Mouse (Mus musculus): ENCODE measurements around the gene Adamts18. TPM values are rescaled to one million over a fixed set of nuclear protein-coding genes. Genes with fewer than 3 reads are reported as not detected.

The Adamts18 gene
- polyA plus RNA-seq, 1 experiment from 2014 or later = 9.0 TPM

DNA sequence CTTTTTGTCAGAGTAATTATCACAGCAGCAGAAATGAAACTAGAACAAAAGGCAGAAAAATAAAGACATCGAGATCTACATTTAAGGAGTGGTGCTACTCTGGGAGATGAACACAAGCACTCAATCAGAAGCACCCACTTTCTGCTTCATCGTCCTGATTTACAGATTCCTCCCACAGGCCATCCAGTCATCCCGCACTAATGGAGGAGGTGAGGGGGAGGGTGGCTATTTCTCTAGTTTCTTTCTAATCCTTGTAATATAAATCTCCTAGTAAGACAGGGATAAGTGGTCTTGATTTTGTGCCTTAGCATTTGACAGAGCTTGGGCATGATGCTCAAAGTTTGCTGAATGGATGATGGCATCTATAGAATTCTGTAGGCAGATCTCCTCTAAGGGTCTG, 57.5 kb downstream of the Adamts18 start:
- no peak overlapping the region for H3K9ac ChIP-seq (ENCODE audit: low read length)
- H3K9me3 ChIP-seq (ENCODE audit: control insufficient read depth, low read length) = no peaks in the 10 kb centered on the region
- H3K27ac ChIP-seq (ENCODE audit: low read length) = no peak overlapping the region
- no peak for ATAC-seq (ENCODE audit: low read depth)
- H3K27me3 ChIP-seq (ENCODE audit: control insufficient read depth, insufficient read depth, low read depth, low read length) = no peaks in the 10 kb centered on the region
- no peaks in the 10 kb centered on the region for H3K36me3 ChIP-seq (ENCODE audit: control insufficient read depth, insufficient read depth, low read length)
- no CpG with 5 or more reads among the region's 3 CpGs for WGBS
- no peak overlapping the region for H3K4me2 ChIP-seq (ENCODE audit: low read depth, low read length)
- H3K4me3 ChIP-seq (ENCODE audit: low read length) = no peak overlapping the region
- no peaks in the 10 kb centered on the region for H3K4me1 ChIP-seq (replicated peaks; ENCODE audit: control insufficient read depth, insufficient read depth, low read length)

DNA sequence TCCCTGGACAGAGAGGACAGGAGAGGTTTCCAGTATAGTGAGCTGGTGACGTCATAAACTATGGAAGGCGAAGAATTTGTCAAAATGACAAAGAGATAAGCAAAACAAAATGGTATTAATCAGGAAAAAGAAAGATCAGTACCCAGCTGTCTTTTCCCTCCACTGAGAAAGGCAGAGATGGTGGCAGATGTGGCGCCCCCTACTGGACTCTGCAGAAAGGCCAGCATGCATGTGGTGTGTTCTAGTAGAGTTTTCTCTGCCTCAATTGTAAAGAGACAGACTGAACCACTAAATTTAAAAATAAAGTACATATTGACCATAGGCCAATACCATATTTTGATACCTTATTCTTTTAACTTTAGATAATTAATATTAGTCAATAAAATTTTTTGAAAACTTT, 64.8 kb downstream of the Adamts18 start:
- no peaks in the 10 kb centered on the region for H3K4me1 ChIP-seq (replicated peaks; ENCODE audit: control insufficient read depth, insufficient read depth, low read length)
- no CpG with 5 or more reads among the region's 3 CpGs for WGBS

GRCm38 (mm10) chr8:113781554-113781953, 67.0 kb downstream of the Adamts18 start:
- no peaks in the 10 kb centered on the region for H3K4me1 ChIP-seq (replicated peaks; ENCODE audit: control insufficient read depth, insufficient read depth, low read length)
- H3K36me3 ChIP-seq (ENCODE audit: control insufficient read depth, insufficient read depth, low read length) = no peaks in the 10 kb centered on the region
- peak; percentile 77 for ATAC-seq (ENCODE audit: low read depth)
- WGBS = 37% methylated on average over 2 of the region's 2 CpGs
- H3K27ac ChIP-seq (ENCODE audit: low read length) = 0 out of 2 replicates have a peak overlapping the region, but pooled peaks have one; percentile 15
- no peak overlapping the region for H3K4me2 ChIP-seq (ENCODE audit: low read depth, low read length)
- no peaks in the 10 kb centered on the region for H3K9me3 ChIP-seq (ENCODE audit: control insufficient read depth, low read length)
- no peak overlapping the region for H3K4me3 ChIP-seq (ENCODE audit: low read length)
- H3K27me3 ChIP-seq (ENCODE audit: control insufficient read depth, insufficient read depth, low read depth, low read length) = no peaks in the 10 kb centered on the region
- no peak overlapping the region for H3K9ac ChIP-seq (ENCODE audit: low read length)

More for the DNA sequence above, 64.8 kb downstream of the Adamts18 start:
- Histone ChIP-seq H3K36me3 (ENCODE audit: control insufficient read depth, insufficient read depth, low read length) (no peaks in the 10 kb centered on the region), H3K9me3 (ENCODE audit: control insufficient read depth, low read length) (no peaks in the 10 kb centered on the region), H3K4me2 (ENCODE audit: low read depth, low read length) (no peak overlapping the region), H3K27ac (ENCODE audit: low read length) (no peak overlapping the region), H3K4me3 (ENCODE audit: low read length) (no peak overlapping the region), H3K9ac (ENCODE audit: low read length) (no peak overlapping the region), H3K27me3 (ENCODE audit: control insufficient read depth, insufficient read depth, low read depth, low read length) (no peaks in the 10 kb centered on the region)
- ATAC-seq (ENCODE audit: low read depth) = no peak

DNA sequence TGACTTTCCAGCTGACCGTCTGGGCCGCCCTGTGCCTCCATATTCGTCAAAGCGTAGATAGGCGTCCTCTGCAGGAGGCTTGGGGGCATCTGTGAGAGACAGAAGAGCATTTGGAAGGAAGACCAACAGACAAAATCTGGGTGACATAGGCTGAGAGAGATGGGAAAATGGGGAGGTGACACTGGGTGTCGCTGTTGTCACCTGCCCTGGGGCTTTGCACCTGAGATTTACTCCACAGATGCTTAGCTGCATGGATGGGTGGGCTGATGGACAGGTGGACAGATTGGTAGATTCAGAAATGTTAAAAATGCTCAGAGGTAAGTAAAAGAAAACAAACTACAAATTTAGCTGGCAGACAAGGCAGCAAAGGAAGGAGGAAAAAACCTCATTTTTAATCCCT, 73.2 kb downstream of the Adamts18 start:
- Histone ChIP-seq H3K9me3 (ENCODE audit: control insufficient read depth, low read length) (no peaks in the 10 kb centered on the region), H3K4me2 (ENCODE audit: low read depth, low read length) (no peak overlapping the region), H3K4me3 (ENCODE audit: low read length) (no peak overlapping the region), H3K36me3 (ENCODE audit: control insufficient read depth, insufficient read depth, low read length) (no peaks in the 10 kb centered on the region), H3K9ac (ENCODE audit: low read length) (no peak overlapping the region), H3K4me1 (replicated peaks; ENCODE audit: control insufficient read depth, insufficient read depth, low read length) (no peaks in the 10 kb centered on the region), H3K27ac (ENCODE audit: low read length) (no peak overlapping the region), H3K27me3 (ENCODE audit: control insufficient read depth, insufficient read depth, low read depth, low read length) (no peaks in the 10 kb centered on the region)
- WGBS = 82% methylated on average over 6 of the region's 6 CpGs
- no peak for ATAC-seq (ENCODE audit: low read depth)

GRCm38 (mm10) chr8:113768861-113769410, 79.6 kb downstream of the Adamts18 start:
- no peaks in the 10 kb centered on the region for H3K9me3 ChIP-seq (ENCODE audit: control insufficient read depth, low read length)
- H3K27ac ChIP-seq (ENCODE audit: low read length) = no peak overlapping the region
- no peak overlapping the region for H3K4me2 ChIP-seq (ENCODE audit: low read depth, low read length)
- H3K4me1 ChIP-seq (replicated peaks; ENCODE audit: control insufficient read depth, insufficient read depth, low read length) = no peaks in the 10 kb centered on the region
- H3K4me3 ChIP-seq (ENCODE audit: low read length) = no peak overlapping the region
- H3K36me3 ChIP-seq (ENCODE audit: control insufficient read depth, insufficient read depth, low read length) = no peaks in the 10 kb centered on the region
- H3K27me3 ChIP-seq (ENCODE audit: control insufficient read depth, insufficient read depth, low read depth, low read length) = no peaks in the 10 kb centered on the region
- ATAC-seq (ENCODE audit: low read depth) = no peak
- 59% methylated on average over 8 of the region's 8 CpGs for WGBS
- no peak overlapping the region for H3K9ac ChIP-seq (ENCODE audit: low read length)

GRCm38 (mm10) chr8:113765121-113765520, 83.4 kb downstream of the Adamts18 start:
- Histone ChIP-seq H3K4me2 (ENCODE audit: low read depth, low read length) (no peak overlapping the region), H3K27me3 (ENCODE audit: control insufficient read depth, insufficient read depth, low read depth, low read length) (no peaks in the 10 kb centered on the region), H3K27ac (ENCODE audit: low read length) (no peak overlapping the region), H3K4me3 (ENCODE audit: low read length) (no peak overlapping the region), H3K9ac (ENCODE audit: low read length) (no peak overlapping the region), H3K36me3 (ENCODE audit: control insufficient read depth, insufficient read depth, low read length) (no peaks in the 10 kb centered on the region), H3K4me1 (replicated peaks; ENCODE audit: control insufficient read depth, insufficient read depth, low read length) (no peaks in the 10 kb centered on the region), H3K9me3 (ENCODE audit: control insufficient read depth, low read length) (no peaks in the 10 kb centered on the region)
- no peak for ATAC-seq (ENCODE audit: low read depth)
- WGBS = 71% methylated on average over 4 of the region's 4 CpGs

- H3K4me3 ChIP-seq (ENCODE audit: low read length) = no peak overlapping the region
- WGBS = 46% methylated on average over 10 of the region's 10 CpGs
- H3K9me3 ChIP-seq (ENCODE audit: control insufficient read depth, low read length) = no peaks in the 10 kb centered on the region
- no peaks in the 10 kb centered on the region for H3K36me3 ChIP-seq (ENCODE audit: control insufficient read depth, insufficient read depth, low read length)
- H3K9ac ChIP-seq (ENCODE audit: low read length) = no peak overlapping the region
- H3K4me2 ChIP-seq (ENCODE audit: low read depth, low read length) = no peak overlapping the region
- no peaks in the 10 kb centered on the region for H3K27me3 ChIP-seq (ENCODE audit: control insufficient read depth, insufficient read depth, low read depth, low read length)
- H3K27ac ChIP-seq (ENCODE audit: low read length) = no peak overlapping the region
- ATAC-seq (ENCODE audit: low read depth) = no peak
- no peaks in the 10 kb centered on the region for H3K4me1 ChIP-seq (replicated peaks; ENCODE audit: control insufficient read depth, insufficient read depth, low read length)
Observed at GRCm38 (mm10) chr8:113763592-113764355, 84.8 kb downstream of the Adamts18 start.

GRCm38 (mm10) chr8:113762101-113762500, 86.4 kb downstream of the Adamts18 start:
- no peak overlapping the region for H3K9ac ChIP-seq (ENCODE audit: low read length)
- WGBS = 49% methylated on average over 6 of the region's 6 CpGs
- no peak overlapping the region for H3K4me3 ChIP-seq (ENCODE audit: low read length)
- H3K36me3 ChIP-seq (ENCODE audit: control insufficient read depth, insufficient read depth, low read length) = no peaks in the 10 kb centered on the region
- no peak overlapping the region for H3K27ac ChIP-seq (ENCODE audit: low read length)
- H3K9me3 ChIP-seq (ENCODE audit: control insufficient read depth, low read length) = no peaks in the 10 kb centered on the region
- no peaks in the 10 kb centered on the region for H3K4me1 ChIP-seq (replicated peaks; ENCODE audit: control insufficient read depth, insufficient read depth, low read length)
- no peak for ATAC-seq (ENCODE audit: low read depth)
- no peaks in the 10 kb centered on the region for H3K27me3 ChIP-seq (ENCODE audit: control insufficient read depth, insufficient read depth, low read depth, low read length)
- H3K4me2 ChIP-seq (ENCODE audit: low read depth, low read length) = no peak overlapping the region

DNA sequence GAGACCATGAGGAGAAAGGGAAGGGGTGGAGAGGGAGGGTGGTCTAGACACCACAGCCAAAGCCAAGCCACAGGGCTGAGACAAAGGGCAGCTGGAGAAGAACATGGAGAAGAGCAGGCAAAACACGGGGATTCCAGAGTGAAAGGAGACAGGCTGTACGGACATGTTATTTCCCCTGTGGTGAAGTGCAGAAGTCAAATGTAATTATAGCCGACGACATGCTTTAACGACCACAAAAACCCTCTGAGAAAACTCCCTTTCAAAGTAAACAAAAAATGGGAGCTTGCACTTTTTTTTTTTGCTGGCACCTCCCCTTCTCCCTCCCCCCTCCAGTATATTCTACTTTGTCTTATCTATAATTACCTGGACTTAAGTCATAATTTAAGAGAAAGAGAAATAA, 92.7 kb downstream of the Adamts18 start:
- WGBS = 34% methylated on average over 5 of the region's 5 CpGs

More for the DNA sequence above, 92.7 kb downstream of the Adamts18 start:
- no peaks in the 10 kb centered on the region for H3K4me1 ChIP-seq (replicated peaks; ENCODE audit: control insufficient read depth, insufficient read depth, low read length)
- H3K27ac ChIP-seq (ENCODE audit: low read length) = no peak overlapping the region
- H3K27me3 ChIP-seq (ENCODE audit: control insufficient read depth, insufficient read depth, low read depth, low read length) = no peaks in the 10 kb centered on the region
- no peaks in the 10 kb centered on the region for H3K9me3 ChIP-seq (ENCODE audit: control insufficient read depth, low read length)
- H3K9ac ChIP-seq (ENCODE audit: low read length) = no peak overlapping the region
- ATAC-seq (ENCODE audit: low read depth) = no peak
- no peak overlapping the region for H3K4me2 ChIP-seq (ENCODE audit: low read depth, low read length)
- no peak overlapping the region for H3K4me3 ChIP-seq (ENCODE audit: low read length)
- no peaks in the 10 kb centered on the region for H3K36me3 ChIP-seq (ENCODE audit: control insufficient read depth, insufficient read depth, low read length)

Measured in lung, embryonic 16.5 days (tissue).